Mouse (Mus musculus) spleen, adult 2 months (tissue): ENCODE results near the gene Naa60. TPM values are rescaled to one million over a fixed set of nuclear protein-coding genes. Genes with fewer than 3 reads are reported as not detected.

Experiments
- DNase-seq, 2 experiments: peaks; one replicate each; pipeline versions ENCODE4 v3.0.0 to v3.0.0-alpha.2; 2012 to 2021; ENCODE audit warnings: low spot score in 2 of 2, low read depth in 1 of 2
- H3K27ac ChIP-seq: fragments of 200-500 bp; 2 replicates; pipeline ENCODE4 v1.5.1; 2012; ENCODE audit warnings: low read length, inconsistent platforms; ENCODE audit not compliant: insufficient read depth
- H3K27me3 ChIP-seq: fragments of 200-500 bp; 2 replicates; pipeline ENCODE4 v1.6.1; 2012; ENCODE audit warnings: mild to moderate bottlenecking, moderate library complexity, low read length, inconsistent platforms; ENCODE audit not compliant: control insufficient read depth, insufficient read depth
- H3K36me3 ChIP-seq: fragments of 200-500 bp; 2 replicates; pipeline ENCODE4 v1.6.1; 2012; ENCODE audit warnings: mild to moderate bottlenecking, low read length, inconsistent platforms; ENCODE audit not compliant: control insufficient read depth, insufficient read depth
- H3K4me1 ChIP-seq: fragments of 200-500 bp; 2 replicates; pipeline ENCODE4 v1.6.1; 2011; ENCODE audit warnings: inconsistent platforms; ENCODE audit not compliant: control insufficient read depth, insufficient read depth, insufficient read length
- H3K4me3 ChIP-seq: fragments of 200-500 bp; 2 replicates; pipeline ENCODE4 v1.5.1; 2011; ENCODE audit warnings: mild to moderate bottlenecking, inconsistent platforms; ENCODE audit not compliant: insufficient read depth, insufficient read length; ENCODE audit errors: extremely low read depth
- CTCF ChIP-seq: fragments of 200-500 bp; IDR thresholded peaks from 2 replicates; pipeline ENCODE4 v1.5.1; 2011; ENCODE audit warnings: mild to moderate bottlenecking, inconsistent platforms; ENCODE audit not compliant: insufficient read depth, insufficient read length, insufficient replicate concordance; ENCODE audit errors: extremely low read depth
- POLR2A ChIP-seq: fragments of 200-500 bp; IDR thresholded peaks from 2 replicates; pipeline ENCODE4 v1.6.1; 2011; ENCODE audit warnings: low read depth, low read length, inconsistent platforms
- WGBS: fragments of 180-500 bp; shearing (Covaris S2); methylation state at CpG from one replicate; pipeline ENCODE4 v1.1.7; 2018; 5-methylcytosine and 5-hydroxymethylcytosine counted together
- polyA plus RNA-seq: library from polyadenylated mRNA; depleted of rRNA; stranded (reverse); fragments of >200 nt; gene quantifications from 2 replicates; pipeline ENCODE4 v1.2.3, GENCODE M21; 2012; rRNA removed

Gene Naa60
- polyA plus RNA-seq: 63.8 and 73.2 TPM in 2 replicates

- 0 out of 2 replicates have a peak, but pooled peaks cover 3% of the 10 kb centered on the region for H3K36me3 ChIP-seq
- H3K27me3 ChIP-seq: no peaks in the 10 kb centered on the region
- H3K4me1 ChIP-seq: peaks cover 11% of the 10 kb centered on the region; the same call in 1 of the 2 replicates
- peak; percentile 52 to 87 for DNase-seq
- TF ChIP-seq POLR2A: no peak; the same call in none of the 2 replicates
- TF ChIP-seq CTCF: no peak
- H3K27ac ChIP-seq: peak within 1 kb of the TSS; percentile 77
- WGBS: 6% methylated on average over 47 of the region's 47 CpGs
- H3K4me3 ChIP-seq: peak within 1 kb of the TSS; percentile 76
Measured at GRCm38 (mm10) chr16:3872216-3873047, at the start of gene Naa60. Gene Naa60 (plus strand): TSS chr16:3872375.

GRCm38 (mm10) chr16:3828021-3828420 is 44.2 kb upstream of the Naa60 start:
- Histone ChIP-seq H3K4me1 (no peaks in the 10 kb centered on the region), H3K36me3 (no peaks in the 10 kb centered on the region), H3K27ac (no peak overlapping the region), H3K27me3 (no peaks in the 10 kb centered on the region; the same call in 1 of the 2 replicates), H3K4me3 (no peak overlapping the region)
- WGBS: 63% methylated on average over 3 of the region's 3 CpGs
- DNase-seq: no peak
- TF ChIP-seq CTCF: no peak
- TF ChIP-seq POLR2A: no peak

- WGBS: 60% methylated on average over 2 of the region's 2 CpGs
Measured at GRCm38 (mm10) chr16:3829727-3830126, 42.4 kb upstream of the Naa60 start.

GRCm38 (mm10) chr16:3830588-3831109 is 41.5 kb upstream of the Naa60 start, which contains the start of gene Olfr15:
Gene Olfr15 (plus strand): TSS chr16:3830878.
- Histone ChIP-seq H3K36me3 (no peaks in the 10 kb centered on the region), H3K4me3 (no peak within 1 kb of the TSS), H3K4me1 (no peaks in the 10 kb centered on the region), H3K27ac (no peak within 1 kb of the TSS), H3K27me3 (no peaks in the 10 kb centered on the region; the same call in 1 of the 2 replicates)
- DNase-seq: peak in 1 of 2 experiments; percentile 12
- TF ChIP-seq POLR2A: no peak
- TF ChIP-seq CTCF: no peak

More at GRCm38 (mm10) chr16:3829727-3830126, 42.4 kb upstream of the Naa60 start:
- TF ChIP-seq POLR2A (no peak), CTCF (no peak)
- no peak for DNase-seq
- H3K4me3 ChIP-seq: no peak overlapping the region
- no peaks in the 10 kb centered on the region for H3K36me3 ChIP-seq
- H3K27me3 ChIP-seq: no peaks in the 10 kb centered on the region; the same call in 1 of the 2 replicates
- no peak overlapping the region for H3K27ac ChIP-seq
- H3K4me1 ChIP-seq: no peaks in the 10 kb centered on the region

- 86% methylated on average over 2 of the region's 2 CpGs for WGBS
- no peak for DNase-seq
- Histone ChIP-seq H3K27ac (no peak overlapping the region), H3K27me3 (no peaks in the 10 kb centered on the region; the same call in 1 of the 2 replicates), H3K36me3 (no peaks in the 10 kb centered on the region), H3K4me1 (no peaks in the 10 kb centered on the region), H3K4me3 (no peak overlapping the region)
- TF ChIP-seq POLR2A (no peak), CTCF (no peak)
Measured at GRCm38 (mm10) chr16:3835461-3835860, 36.7 kb upstream of the Naa60 start.

GRCm38 (mm10) chr16:3839157-3839885 is 32.9 kb upstream of the Naa60 start:
- DNase-seq: peak in 1 of 2 experiments; percentile 17
- Histone ChIP-seq H3K4me3 (no peak overlapping the region), H3K36me3 (no peaks in the 10 kb centered on the region), H3K27me3 (no peaks in the 10 kb centered on the region; the same call in 1 of the 2 replicates), H3K4me1 (no peaks in the 10 kb centered on the region), H3K27ac (no peak overlapping the region)
- TF ChIP-seq POLR2A: no peak
- peak; percentile 9; the same call in 1 of the 2 replicates for TF ChIP-seq CTCF
- 64% methylated on average over 17 of the region's 17 CpGs for WGBS
